ENCODE assay signal across 22 mouse cellular contexts in the genomic region with DNA sequence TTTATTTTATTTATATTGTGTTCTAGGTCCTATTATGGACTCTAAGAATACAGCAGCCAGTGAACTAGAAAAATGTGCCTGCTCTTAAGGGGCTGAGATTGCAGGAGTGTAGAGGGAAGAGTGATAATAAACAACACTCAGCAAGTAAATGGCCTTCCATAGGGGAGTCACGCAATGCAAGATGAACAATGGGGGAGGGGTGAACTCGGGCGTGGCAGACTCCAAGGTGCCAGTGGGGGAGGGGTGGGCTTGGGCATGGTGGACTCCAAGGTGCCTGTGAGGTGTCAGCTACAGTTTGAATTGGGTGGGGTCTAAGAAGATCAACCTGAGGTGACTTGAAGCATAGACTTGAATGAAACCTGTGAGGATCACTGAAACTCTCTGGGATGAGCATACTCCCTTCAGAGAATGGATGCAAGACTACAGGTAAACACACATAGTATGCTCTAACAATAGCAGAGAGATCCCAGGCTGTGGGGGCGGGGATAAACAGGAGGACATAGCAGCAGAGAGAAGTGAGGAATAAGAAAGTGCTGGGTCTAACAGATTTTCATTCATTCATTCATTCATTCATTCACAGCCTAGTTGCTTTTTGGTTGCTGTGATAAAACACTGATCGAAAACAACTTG.
"Had no signal": no experiment of that assay in that cellular context is flagged by ENCODE, and none has a peak within 500 bp of the region (broad histone marks: within the 10 kb centered on the region; RNA-seq: fewer than 3 reads in every experiment).

No protein-coding gene starts in this region.

- DNase-seq: gastrocnemius, postnatal 14 days; gastrocnemius, postnatal 36 days; heart, adult 18-20 months; kidney, adult 11 months; kidney, adult 8-10 months; kidney, postnatal 10 days; kidney, postnatal 25 days; kidney, postnatal 4 days; liver; liver, embryonic 13.5 days had no signal

- H3K27me3 ChIP-seq: heart, embryonic 13.5 days; heart, embryonic 15.5 days; hindbrain, embryonic 13.5 days; limb, embryonic 12.5 days; liver, embryonic 13.5 days; liver, embryonic 15.5 days had no signal

- H3K9ac ChIP-seq: heart, embryonic 13.5 days; heart, embryonic 15.5 days; hindbrain, embryonic 13.5 days; limb, embryonic 12.5 days; liver, embryonic 13.5 days; liver, embryonic 15.5 days had no signal

- H3K4me1 ChIP-seq: limb, embryonic 10.5 days; liver, embryonic 13.5 days; liver, embryonic 15.5 days had no signal

- H3K4me2 ChIP-seq: heart, embryonic 11.5 days; heart, embryonic 13.5 days; heart, embryonic 15.5 days; hindbrain, embryonic 13.5 days; limb, embryonic 12.5 days; liver, embryonic 11.5 days; liver, embryonic 13.5 days; liver, embryonic 15.5 days had no signal

- H3K4me3 ChIP-seq: heart, embryonic 13.5 days; heart, embryonic 15.5 days; hindbrain, embryonic 13.5 days; layer of hippocampus, adult 2 months; left cerebral cortex, adult 2 months; limb, embryonic 10.5 days; limb, embryonic 12.5 days; liver, embryonic 13.5 days; liver, embryonic 15.5 days had no signal

- H3K9me3 ChIP-seq: heart, embryonic 13.5 days; heart, embryonic 15.5 days; hindbrain, embryonic 13.5 days; limb, embryonic 10.5 days; limb, embryonic 12.5 days; liver, embryonic 13.5 days; liver, embryonic 15.5 days had no signal

- H3K36me3 ChIP-seq: heart, embryonic 13.5 days; heart, embryonic 15.5 days; hindbrain, embryonic 13.5 days; limb, embryonic 10.5 days; limb, embryonic 12.5 days; liver, embryonic 13.5 days; liver, embryonic 15.5 days had no signal

- H3K27ac ChIP-seq: heart, embryonic 13.5 days; heart, embryonic 15.5 days; hindbrain, embryonic 13.5 days; layer of hippocampus, adult 2 months; left cerebral cortex, adult 2 months; limb, embryonic 10.5 days; limb, embryonic 12.5 days; liver, embryonic 13.5 days; liver, embryonic 15.5 days had no signal

- ATAC-seq: hindbrain, embryonic 16.5 days; intestine, embryonic 16.5 days had no signal
